Mouse (Mus musculus) stomach, embryonic 15.5 days (tissue): ENCODE results near the gene Zmym6. TPM values are rescaled to one million over a fixed set of nuclear protein-coding genes. Genes with fewer than 3 reads are reported as not detected.
"Not testable (repeated sequence)": the region's sequence is repeated elsewhere in the genome, so short reads cannot be mapped to it uniquely, and the experiment has no call there.

Experiments
- ATAC-seq: fragments of 200-750 bp; cut with Nextera tagmentation; 2 replicates; pipeline ENCODE4 v1.8.0; 2017; ENCODE audit warnings: low read depth, moderate number of reproducible peaks, moderate TSS enrichment; ENCODE audit not compliant: insufficient read depth, low FRiP score
- H3K27ac ChIP-seq: fragments of 300-500 bp; sonication (generic); 2 replicates; pipeline ENCODE4 v1.5.1; 2015; ENCODE audit warnings: mild to moderate bottlenecking, inconsistent platforms
- H3K27me3 ChIP-seq: fragments of 300-500 bp; sonication (generic); replicated peaks from 2 replicates; pipeline ENCODE4 v1.6.1; 2015; ENCODE audit warnings: inconsistent platforms
- H3K36me3 ChIP-seq: fragments of 300-500 bp; sonication (generic); 2 replicates; pipeline ENCODE4 v1.6.1; 2015; ENCODE audit warnings: inconsistent platforms
- H3K4me1 ChIP-seq: fragments of 300-500 bp; sonication (generic); 2 replicates; pipeline ENCODE4 v1.6.1; 2015; ENCODE audit warnings: inconsistent platforms
- H3K4me2 ChIP-seq: fragments of 300-500 bp; sonication (generic); 2 replicates; pipeline ENCODE4 v1.6.1; 2015; ENCODE audit warnings: mild to moderate bottlenecking, inconsistent platforms
- H3K4me3 ChIP-seq: fragments of 300-500 bp; sonication (generic); replicated peaks from 2 replicates; pipeline ENCODE4 v1.5.1; 2015; ENCODE audit warnings: inconsistent platforms
- H3K9ac ChIP-seq: fragments of 300-500 bp; sonication (generic); 2 replicates; pipeline ENCODE4 v1.6.1; 2015; ENCODE audit warnings: inconsistent platforms
- H3K9me3 ChIP-seq: fragments of 300-500 bp; sonication (generic); 2 replicates; pipeline ENCODE4 v1.6.1; 2016; ENCODE audit warnings: inconsistent platforms
- WGBS: fragments of 180-500 bp; shearing (Covaris S2); methylation state at CpG from one replicate; pipeline ENCODE4 v1.1.7; 2015; 5-methylcytosine and 5-hydroxymethylcytosine counted together
- polyA plus RNA-seq: library from polyadenylated mRNA; unstranded; fragments of >200 nt; fragmentation: Nextera tagmentation; extraction: Ambion mirVana; gene quantifications from 2 replicates; pipeline ENCODE4 v1.2.1, GENCODE M21; 2015

Zmym6 gene
- polyA plus RNA-seq, 1 experiment from 2014 or later: 17.6 TPM

DNA sequence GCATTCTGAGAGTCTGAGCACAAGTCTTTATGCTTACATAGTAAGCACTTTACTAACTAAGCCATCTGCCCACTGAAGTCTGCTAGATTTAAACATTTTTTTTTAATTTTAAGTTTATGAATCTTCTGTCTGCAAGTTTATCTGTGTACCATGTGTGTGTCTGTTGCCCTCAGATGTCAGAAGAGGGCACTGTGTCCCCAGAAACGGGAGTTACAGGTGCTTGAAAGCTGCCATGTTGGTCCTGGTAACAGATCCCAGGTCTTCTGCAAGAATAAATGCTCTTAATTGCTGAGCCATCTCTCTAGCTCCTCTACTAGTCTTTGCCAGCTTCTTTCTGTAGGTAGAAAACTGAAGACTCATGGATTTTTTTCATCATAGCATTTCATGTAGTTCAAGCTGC lies 2.3 kb upstream of the Zmym6 start:
- H3K27ac ChIP-seq: no peak overlapping the region
- H3K27me3 ChIP-seq: no peaks in the 10 kb centered on the region
- H3K9me3 ChIP-seq: no peaks in the 10 kb centered on the region
- H3K4me3 ChIP-seq: no peak overlapping the region
- WGBS: 74% methylated on average over 1 of the region's 1 CpGs
- H3K9ac ChIP-seq: no peak overlapping the region
- peaks cover 5% of the 10 kb centered on the region for H3K4me1 ChIP-seq
- no peaks in the 10 kb centered on the region for H3K36me3 ChIP-seq
- no peak overlapping the region for H3K4me2 ChIP-seq
- no peak for ATAC-seq

GRCm38 (mm10) chr4:127080806-127081205 lies 3.6 kb downstream of the Zmym6 start:
- no peak overlapping the region for H3K9ac ChIP-seq
- H3K4me3 ChIP-seq: no peak overlapping the region
- no peak overlapping the region for H3K27ac ChIP-seq
- no peak for ATAC-seq
- no peaks in the 10 kb centered on the region for H3K27me3 ChIP-seq
- H3K4me1 ChIP-seq: peaks cover 5% of the 10 kb centered on the region
- H3K36me3 ChIP-seq: no peaks in the 10 kb centered on the region
- WGBS: 35% methylated on average over 1 of the region's 1 CpGs
- no peaks in the 10 kb centered on the region for H3K9me3 ChIP-seq
- no peak overlapping the region for H3K4me2 ChIP-seq

GRCm38 (mm10) chr4:127083131-127083530 lies 5.9 kb downstream of the Zmym6 start:
- Histone ChIP-seq H3K9ac (no peak overlapping the region), H3K36me3 (no peaks in the 10 kb centered on the region), H3K27ac (no peak overlapping the region), H3K4me3 (no peak overlapping the region), H3K9me3 (no peaks in the 10 kb centered on the region), H3K27me3 (no peaks in the 10 kb centered on the region), H3K4me1 (peaks cover under 1% of the 10 kb centered on the region; the same call in 1 of the 2 replicates), H3K4me2 (no peak overlapping the region)
- 88% methylated on average over 2 of the region's 2 CpGs for WGBS
- ATAC-seq: no peak

GRCm38 (mm10) chr4:127085761-127086160 lies 8.6 kb downstream of the Zmym6 start:
- Histone ChIP-seq H3K27ac (no peak overlapping the region), H3K9ac (no peak overlapping the region), H3K4me3 (no peak overlapping the region), H3K4me1 (no peaks in the 10 kb centered on the region), H3K4me2 (no peak overlapping the region), H3K27me3 (no peaks in the 10 kb centered on the region), H3K36me3 (peaks cover 4% of the 10 kb centered on the region; the same call in 1 of the 2 replicates), H3K9me3 (no peaks in the 10 kb centered on the region)
- WGBS: 88% methylated on average over 1 of the region's 1 CpGs
- no peak for ATAC-seq

- no peak for ATAC-seq
- Histone ChIP-seq H3K4me2 (no peak overlapping the region), H3K9ac (no peak overlapping the region), H3K27ac (no peak overlapping the region), H3K9me3 (no peaks in the 10 kb centered on the region), H3K36me3 (peaks cover 4% of the 10 kb centered on the region; the same call in 1 of the 2 replicates), H3K4me1 (no peaks in the 10 kb centered on the region), H3K27me3 (no peaks in the 10 kb centered on the region), H3K4me3 (no peak overlapping the region)
- 75% methylated on average over 1 of the region's 1 CpGs for whole genome bisulfite sequencing
These were observed 14.0 kb downstream of the Zmym6 start for GRCm38 (mm10) chr4:127091188-127091587.

GRCm38 (mm10) chr4:127095090-127095489 lies 17.9 kb downstream of the Zmym6 start:
- 87% methylated on average over 4 of the region's 4 CpGs for WGBS

DNA sequence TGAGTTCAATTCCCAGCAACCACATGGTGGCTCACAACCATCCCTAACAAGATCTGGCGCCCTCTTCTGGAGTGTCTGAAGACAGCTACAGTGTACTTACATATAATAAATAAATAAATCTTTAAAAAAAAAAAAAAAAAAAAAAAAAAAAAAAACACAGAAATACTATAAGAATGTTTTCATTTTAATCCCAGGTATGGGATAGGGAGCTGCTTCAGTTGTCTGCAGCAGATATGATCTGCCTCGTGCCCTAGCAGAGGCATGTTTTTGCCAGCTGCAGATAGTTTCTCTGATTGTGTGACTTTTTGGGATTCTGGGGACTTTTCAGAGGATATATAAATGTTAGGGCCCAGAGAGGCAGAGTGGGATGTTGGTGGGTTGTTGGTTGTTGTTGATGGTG lies 22.4 kb downstream of the Zmym6 start:
- not testable (repeated sequence) for H3K27ac ChIP-seq, H3K4me3 ChIP-seq, H3K4me2 ChIP-seq, H3K9ac ChIP-seq, H3K9me3 ChIP-seq, H3K27me3 ChIP-seq, ATAC-seq, H3K4me1 ChIP-seq, H3K36me3 ChIP-seq
- WGBS: 91% methylated on average over 1 of the region's 2 CpGs

More at GRCm38 (mm10) chr4:127095090-127095489, 17.9 kb downstream of the Zmym6 start:
- ATAC-seq: no peak
- no peak overlapping the region for H3K4me2 ChIP-seq
- H3K36me3 ChIP-seq: no peaks in the 10 kb centered on the region
- H3K27ac ChIP-seq: no peak overlapping the region
- no peaks in the 10 kb centered on the region for H3K27me3 ChIP-seq
- H3K4me1 ChIP-seq: no peaks in the 10 kb centered on the region
- H3K9ac ChIP-seq: no peak overlapping the region
- no peaks in the 10 kb centered on the region for H3K9me3 ChIP-seq
- no peak overlapping the region for H3K4me3 ChIP-seq

GRCm38 (mm10) chr4:127107566-127107965 lies 30.4 kb downstream of the Zmym6 start:
- Histone ChIP-seq H3K36me3 (no peaks in the 10 kb centered on the region), H3K4me3 (no peak overlapping the region), H3K9ac (no peak overlapping the region), H3K27ac (no peak overlapping the region), H3K4me1 (no peaks in the 10 kb centered on the region), H3K9me3 (no peaks in the 10 kb centered on the region), H3K4me2 (no peak overlapping the region), H3K27me3 (no peaks in the 10 kb centered on the region)
- WGBS: 96% methylated on average over 4 of the region's 4 CpGs
- ATAC-seq: no peak

- no peak for ATAC-seq
- H3K4me2 ChIP-seq: no peak overlapping the region
- H3K4me1 ChIP-seq: no peaks in the 10 kb centered on the region
- H3K36me3 ChIP-seq: no peaks in the 10 kb centered on the region
- H3K9me3 ChIP-seq: no peaks in the 10 kb centered on the region
- H3K9ac ChIP-seq: no peak overlapping the region
- H3K4me3 ChIP-seq: no peak overlapping the region
- WGBS: 69% methylated on average over 4 of the region's 4 CpGs
- no peak overlapping the region for H3K27ac ChIP-seq
- no peaks in the 10 kb centered on the region for H3K27me3 ChIP-seq
These were observed 33.4 kb downstream of the Zmym6 start for GRCm38 (mm10) chr4:127110570-127110969.

DNA sequence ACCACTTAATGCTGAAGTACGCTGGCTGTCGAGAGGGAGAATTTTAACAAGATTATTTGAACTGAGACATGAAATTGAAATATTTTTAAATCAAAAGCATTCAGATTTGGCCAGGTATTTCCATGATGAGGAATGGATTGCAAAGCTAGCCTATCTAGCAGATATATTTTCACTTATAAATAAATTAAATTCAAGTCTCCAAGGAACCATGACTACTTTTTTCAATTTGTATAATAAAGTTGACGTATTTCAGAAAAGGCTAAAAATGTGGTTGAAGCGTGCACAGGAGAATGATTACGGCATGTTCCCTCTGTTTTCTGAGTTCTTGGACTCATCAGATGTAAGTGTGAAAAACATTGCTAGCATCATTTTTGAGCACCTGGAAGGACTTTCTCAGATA lies 46.2 kb downstream of the Zmym6 start, which contains the start of gene Tmem35b:
Gene Tmem35b, plus strand, starts transcription at position 301 of the 400 bp plus-strand sequence.
- Histone ChIP-seq H3K4me1 (peaks cover 4% of the 10 kb centered on the region; the same call in 1 of the 2 replicates), H3K36me3 (no peaks in the 10 kb centered on the region), H3K9ac (no peak within 1 kb of the TSS), H3K9me3 (no peaks in the 10 kb centered on the region), H3K27me3 (no peaks in the 10 kb centered on the region), H3K4me3 (no peak within 1 kb of the TSS), H3K27ac (no peak within 1 kb of the TSS), H3K4me2 (no peak within 1 kb of the TSS)
- no peak for ATAC-seq
- 93% methylated on average over 5 of the region's 5 CpGs for WGBS

- H3K4me1 ChIP-seq: peaks cover 4% of the 10 kb centered on the region; the same call in 1 of the 2 replicates
- no peak for ATAC-seq
- no peak overlapping the region for H3K27ac ChIP-seq
- H3K4me3 ChIP-seq: no peak overlapping the region
- H3K36me3 ChIP-seq: no peaks in the 10 kb centered on the region
- no peak overlapping the region for H3K4me2 ChIP-seq
- no peak overlapping the region for H3K9ac ChIP-seq
- no peaks in the 10 kb centered on the region for H3K9me3 ChIP-seq
- 83% methylated on average over 1 of the region's 1 CpGs for WGBS
- H3K27me3 ChIP-seq: no peaks in the 10 kb centered on the region
These were observed 47.1 kb downstream of the Zmym6 start for GRCm38 (mm10) chr4:127124331-127124730.

- Histone ChIP-seq H3K36me3 (no peaks in the 10 kb centered on the region), H3K4me3 (peak overlapping the region; percentile 64), H3K4me2 (peak overlapping the region; percentile 79), H3K9ac (peak overlapping the region; percentile 65), H3K27ac (0 out of 2 replicates have a peak overlapping the region, but pooled peaks have one; percentile 28), H3K9me3 (no peaks in the 10 kb centered on the region), H3K27me3 (no peaks in the 10 kb centered on the region), H3K4me1 (peaks cover 4% of the 10 kb centered on the region; the same call in 1 of the 2 replicates)
- ATAC-seq: peak; percentile 97
- WGBS: under 1% methylated on average over 35 of the region's 35 CpGs
These were observed 48.8 kb downstream of the Zmym6 start for GRCm38 (mm10) chr4:127125834-127126463.
